10 mouse cellular contexts compared by ENCODE assay signal in genomic region chr3:135607660-135608473, GRCm38 (mm10).
DNase-seq lines count a peak whose midpoint lies in the region; ATAC-seq and TF ChIP-seq lines count a peak whose summit lies in the region.
"Had no signal": no experiment of that assay in that cellular context is flagged by ENCODE, and none has a peak within 500 bp of the region (broad histone marks: within the 10 kb centered on the region; RNA-seq: fewer than 3 reads in every experiment).

No protein-coding gene starts in this region.

- H3K27ac ChIP-seq in kidney, postnatal 0 days, result no peak overlapping the region; the same call in 1 of the 2 replicates
- no peak overlapping the region; the same call in 1 of the 2 replicates for H3K27ac ChIP-seq in limb, embryonic 10.5 days
- H3K27ac ChIP-seq: embryonic facial prominence, embryonic 13.5 days had no signal

- intact Hi-C loops in heart, postnatal 10 days (cut with DNase I), result loop anchor here (5.0 kb wide), 1 partner anchor 104 kb away; no protein-coding TSS in a partner anchor

- H3K9ac ChIP-seq in kidney, postnatal 0 days (ENCODE audit: low read depth, low read length), result no peak overlapping the region
- H3K9ac ChIP-seq: embryonic facial prominence, embryonic 13.5 days had no signal

- no peaks in the 10 kb centered on the region for H3K27me3 ChIP-seq in kidney, postnatal 0 days (ENCODE audit: insufficient read depth, low read length)
- H3K27me3 ChIP-seq in limb, embryonic 10.5 days (ENCODE audit: low read depth, poor library complexity, severe bottlenecking), result no peaks in the 10 kb centered on the region
- H3K27me3 ChIP-seq: embryonic facial prominence, embryonic 13.5 days; Patski had no signal

- H3K4me3 ChIP-seq in kidney, postnatal 0 days (replicated peaks; ENCODE audit: low read depth, low read length), result 0 out of 2 replicates have a peak overlapping the region, but pooled peaks have one; percentile 6
- H3K4me3 ChIP-seq in limb, embryonic 10.5 days, result no peak overlapping the region
- H3K4me3 ChIP-seq: embryonic facial prominence, embryonic 13.5 days had no signal

- no peaks in the 10 kb centered on the region for H3K9me3 ChIP-seq in kidney, postnatal 0 days (replicated peaks; ENCODE audit: low read length)
- no peaks in the 10 kb centered on the region for H3K9me3 ChIP-seq in limb, embryonic 10.5 days (replicated peaks)
- H3K9me3 ChIP-seq: embryonic facial prominence, embryonic 13.5 days had no signal

- H3K4me1 ChIP-seq in kidney, postnatal 0 days (replicated peaks; ENCODE audit: insufficient read depth, low read length), result 0 out of 2 replicates have a peak, but pooled peaks cover 4% of the 10 kb centered on the region
- no peaks in the 10 kb centered on the region for H3K4me1 ChIP-seq in limb, embryonic 10.5 days

- no peak for DNase-seq in kidney, postnatal 0 days (ENCODE audit: low spot score)
- DNase-seq in kidney, adult 18-20 months, result no peak
- peak; percentile 35 to 42 for DNase-seq in heart, postnatal 10 days
- peak; percentile 51 to 53 for DNase-seq in lung, postnatal 4 days
- peak; percentile 39 for DNase-seq in thymus, postnatal 0 days (ENCODE audit: low spot score)
- no peak for DNase-seq in frontal cortex, postnatal 36 days (ENCODE audit: low spot score in 2 of 2)
- DNase-seq in layer of hippocampus, postnatal 25 days (ENCODE audit: extremely low spot score in 1 of 2, low spot score in 1 of 2), result no peak
- no peak for DNase-seq in limb, embryonic 10.5 days (ENCODE audit: low spot score)

- H3K4me2 ChIP-seq in kidney, postnatal 0 days (ENCODE audit: low read length), result peak overlapping the region; percentile 8; the same call in 1 of the 2 replicates
- H3K4me2 ChIP-seq: embryonic facial prominence, embryonic 13.5 days had no signal

- WGBS in kidney, postnatal 0 days, result 76% methylated on average over 24 of the region's 24 CpGs
- 93% methylated on average over 24 of the region's 24 CpGs for WGBS in limb, embryonic 10.5 days

- peaks cover 58% of the 10 kb centered on the region for H3K36me3 ChIP-seq in kidney, postnatal 0 days (ENCODE audit: insufficient read depth, low read length)
- H3K36me3 ChIP-seq in limb, embryonic 10.5 days, result peaks cover 72% of the 10 kb centered on the region

- ATAC-seq in kidney, postnatal 0 days (replicated peaks; ENCODE audit: low FRiP score, low read depth), result no peak
- ATAC-seq: Patski had no signal

- no peak for TF ChIP-seq CTCF in kidney, postnatal 0 days (IDR thresholded peaks at IDR 0.05; ENCODE audit: low read depth)

Comparison
In these comparisons a context has a peak if more than half of its experiments do, and no peak if none do; other contexts are left out.
1. DNase-seq: peak in heart, postnatal 10 days (2 of 2), lung, postnatal 4 days (2 of 2) and thymus, postnatal 0 days (single experiment); none in kidney, postnatal 0 days (single experiment), kidney, adult 18-20 months (single experiment), frontal cortex, postnatal 36 days (0 of 2), layer of hippocampus, postnatal 25 days (0 of 2) and limb, embryonic 10.5 days (single experiment).